Mouse (Mus musculus) olfactory bulb, adult 2 months (tissue): ENCODE measurements at regions not wholly inside any gene's neighbourhood (a gene's known extent, or its start where the extent isn't known, plus 50 kb on each side); places are given as distances from the start of the nearest gene placed in this dataset.

Experiments
- CTCF ChIP-seq: fragments of 200-500 bp; IDR thresholded peaks from 2 replicates; pipeline ENCODE4 v1.5.1; 2012; ENCODE audit warnings: low read depth, mild to moderate bottlenecking, low read length, moderate library complexity; ENCODE audit not compliant: insufficient read depth
- POLR2A ChIP-seq: fragments of 200-500 bp; IDR thresholded peaks from 2 replicates; pipeline ENCODE4 v1.6.1; 2012; ENCODE audit warnings: mild to moderate bottlenecking, low read depth, low read length, moderate library complexity; ENCODE audit not compliant: insufficient read depth

DNA sequence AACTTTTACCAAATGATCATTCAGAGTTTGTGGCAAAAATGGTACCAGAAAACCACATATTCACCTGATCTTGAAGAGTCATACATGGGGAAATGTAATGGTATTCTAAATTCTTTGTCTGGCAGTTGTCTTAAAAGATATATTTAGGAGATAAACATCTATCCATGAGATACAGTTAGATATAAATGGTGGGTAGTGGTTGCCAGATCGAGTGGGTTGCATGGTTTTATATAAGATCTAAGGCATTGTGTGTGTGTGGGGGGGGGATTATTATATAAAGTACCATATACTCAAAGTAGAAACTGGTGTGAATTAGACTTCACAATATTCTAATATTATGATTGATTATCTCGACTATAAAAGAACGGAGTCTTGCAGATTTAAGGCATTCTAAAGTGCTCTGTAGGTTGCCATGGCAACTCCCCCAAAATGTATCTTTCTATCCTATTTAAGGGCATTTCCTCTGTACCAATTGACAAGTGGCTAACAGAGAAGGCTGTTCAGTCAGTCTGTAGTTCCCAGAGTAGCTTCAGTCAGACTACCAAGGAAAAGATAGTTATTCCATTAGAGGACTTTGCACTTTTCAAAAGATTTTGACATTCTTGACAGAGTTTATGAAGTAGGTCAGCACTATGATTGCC, 89.3 kb upstream of the Man2a1 start:
- no peak for TF ChIP-seq CTCF
- TF ChIP-seq POLR2A = no peak
